Mouse (Mus musculus): ENCODE measurements around the gene Bcas1.

Bcas1 gene

GRCm38 (mm10) chr2:170418748-170419147 is 8.9 kb downstream of the Bcas1 start:
- DNase-seq (ENCODE audit: low read depth, low spot score) = peak; percentile 77

DNA sequence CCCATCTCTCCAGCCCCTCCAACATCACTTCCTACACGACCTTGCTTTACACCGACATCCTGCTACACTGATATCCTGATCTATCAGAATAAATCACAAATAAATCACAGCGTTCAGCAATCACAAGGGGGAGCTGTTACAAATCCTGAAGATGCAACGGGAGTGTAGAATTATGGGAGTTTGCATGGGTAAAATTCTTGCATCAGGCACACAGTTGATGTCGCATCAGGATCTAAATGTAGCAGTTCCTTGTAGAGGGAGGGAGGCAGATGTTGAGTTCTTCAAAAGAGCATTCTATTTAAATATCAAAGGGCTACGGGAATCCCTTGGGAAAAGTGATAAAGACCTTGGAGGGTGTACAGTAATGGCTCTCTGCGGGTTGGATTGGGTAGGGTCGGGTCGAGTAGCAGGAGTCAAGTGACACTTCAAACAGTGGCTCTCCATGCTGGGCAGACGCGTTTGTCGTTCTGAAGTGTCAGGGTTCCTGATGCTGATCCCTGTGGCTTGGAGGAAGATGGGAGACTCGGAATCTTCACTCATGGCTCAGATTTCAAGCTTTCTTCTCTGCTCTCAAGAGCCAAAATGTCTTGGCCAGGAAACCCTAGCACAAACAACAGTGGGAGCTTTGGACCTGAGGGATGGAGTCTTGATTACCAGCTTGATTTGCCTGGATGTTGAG is 16.0 kb downstream of the Bcas1 start:
- DNase-seq (ENCODE audit: low read depth, low spot score) = peak; percentile 92

- DNase-seq (ENCODE audit: low read depth, low spot score) = no peak
These were observed 16.8 kb downstream of the Bcas1 start for GRCm38 (mm10) chr2:170410677-170411489.

DNA sequence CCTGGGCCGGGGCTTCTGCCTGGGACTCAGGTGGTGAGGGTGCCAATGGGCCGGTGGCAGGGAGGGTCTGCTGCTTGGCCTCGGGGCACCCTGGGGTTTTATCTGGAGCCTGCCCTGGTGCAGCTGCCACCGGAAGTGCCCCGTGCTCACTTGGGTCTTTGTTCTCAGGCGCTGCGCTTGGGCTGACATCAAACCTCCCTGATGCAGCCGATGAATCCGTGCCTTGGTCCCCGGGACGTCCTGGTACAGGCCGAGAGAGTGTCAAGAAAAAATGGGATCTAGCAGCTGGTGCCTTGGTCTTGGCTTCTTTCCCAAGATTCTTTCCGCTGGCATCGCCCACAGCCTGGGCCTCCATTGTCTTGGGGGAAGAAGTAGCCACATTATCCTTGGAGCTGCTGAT is 21.2 kb downstream of the Bcas1 start:
- no peak for DNase-seq (ENCODE audit: low read depth, low spot score)

GRCm38 (mm10) chr2:170404781-170405573 is 22.7 kb downstream of the Bcas1 start:
- no peak for DNase-seq (ENCODE audit: low read depth, low spot score)

DNA sequence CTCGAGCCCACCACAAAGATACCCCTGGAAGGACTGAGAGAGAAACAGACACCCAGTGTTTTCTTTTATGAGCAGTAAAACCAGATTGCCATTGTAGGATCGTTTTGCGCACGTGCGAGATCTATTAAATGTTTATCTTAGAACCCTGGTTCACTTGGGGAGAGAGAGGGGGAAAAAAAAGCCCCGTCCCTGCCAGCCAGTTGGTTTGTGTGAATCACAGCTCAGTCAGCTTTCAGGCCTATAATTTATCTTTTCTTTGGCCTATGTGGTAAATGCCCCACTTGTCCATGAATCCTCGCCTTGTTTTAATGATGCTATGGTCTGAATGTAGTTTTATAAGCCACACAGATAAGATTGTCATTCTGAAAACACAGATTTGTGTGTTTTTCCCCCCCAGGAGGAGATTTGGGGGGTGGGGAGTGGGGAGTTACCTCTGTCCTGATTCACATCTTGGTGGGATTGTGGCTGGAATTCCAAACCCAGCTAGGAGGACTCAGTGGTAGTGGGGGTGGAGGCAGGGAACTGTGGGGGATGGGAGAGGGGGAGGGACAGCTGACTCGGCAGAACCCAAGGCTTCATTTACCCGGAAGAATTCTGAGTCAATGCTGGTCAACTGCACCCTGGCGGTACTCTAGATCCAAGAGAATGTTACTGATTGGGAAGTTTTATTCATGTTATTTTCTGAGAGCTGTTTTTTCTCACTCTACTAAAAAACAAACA is 23.8 kb downstream of the Bcas1 start:
- DNase-seq (ENCODE audit: low read depth, low spot score) = peak; percentile 56

DNA sequence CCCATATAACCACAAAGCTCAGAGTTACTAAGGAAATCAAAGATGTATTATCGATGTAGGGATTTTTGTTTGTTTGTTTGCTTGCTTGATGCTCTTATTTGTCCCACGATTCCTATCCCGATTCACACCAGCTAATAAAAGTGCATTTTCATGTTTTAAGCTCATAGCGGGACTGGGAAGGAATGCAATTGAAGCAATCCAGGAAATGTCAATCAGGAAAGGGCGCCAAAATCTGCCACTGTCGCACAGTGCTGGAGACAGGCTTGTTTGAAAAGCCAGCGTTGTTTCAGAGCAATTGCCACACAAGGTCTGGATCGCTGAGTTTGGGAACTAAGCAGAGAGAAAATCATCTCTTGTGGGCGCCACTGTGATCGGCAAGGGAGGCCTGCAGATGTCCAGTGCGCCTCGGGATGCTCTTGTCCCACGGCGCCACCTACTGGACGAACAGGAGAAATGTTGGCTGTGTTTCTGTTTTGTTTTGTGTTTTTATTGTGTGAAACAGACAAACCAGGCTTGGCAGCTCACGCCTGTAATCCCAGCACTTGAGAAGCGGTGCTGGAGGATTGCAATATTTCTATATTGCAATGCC is 26.3 kb downstream of the Bcas1 start:
- DNase-seq (ENCODE audit: low read depth, low spot score) = peak; percentile 82

GRCm38 (mm10) chr2:170400666-170401065 is 27.0 kb downstream of the Bcas1 start:
- DNase-seq (ENCODE audit: low read depth, low spot score) = peak; percentile 33

GRCm38 (mm10) chr2:170391994-170392393 is 35.7 kb downstream of the Bcas1 start:
- no peak for DNase-seq (ENCODE audit: low read depth, low spot score)

- no peak for DNase-seq (ENCODE audit: low read depth, low spot score)
These were observed 39.3 kb downstream of the Bcas1 start for GRCm38 (mm10) chr2:170388320-170388719.

GRCm38 (mm10) chr2:170385556-170385955 is 42.1 kb downstream of the Bcas1 start:
- DNase-seq (ENCODE audit: low read depth, low spot score) = no peak

DNA sequence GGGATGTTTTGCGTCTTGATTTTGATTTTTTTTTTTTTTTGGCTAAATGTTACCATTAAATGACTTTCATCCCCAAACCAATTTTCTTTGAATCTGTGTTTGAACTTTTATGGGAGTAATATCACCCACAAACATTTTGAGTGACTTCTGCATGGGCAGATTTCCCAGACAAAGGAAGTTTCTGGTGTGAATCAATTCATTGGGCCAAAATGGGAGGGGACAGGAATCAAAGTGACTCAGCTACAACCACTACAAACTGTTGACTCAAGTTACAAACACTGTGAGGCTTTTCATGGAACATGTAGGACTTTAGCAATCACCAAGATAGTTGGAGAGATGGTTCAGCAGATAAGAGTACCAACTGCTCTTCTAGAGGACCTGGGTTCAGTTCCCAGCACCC is 42.9 kb downstream of the Bcas1 start:
- DNase-seq (ENCODE audit: low read depth, low spot score) = no peak

GRCm38 (mm10) chr2:170373391-170373790 is 54.3 kb downstream of the Bcas1 start:
- no peak for DNase-seq (ENCODE audit: low read depth, low spot score)

DNA sequence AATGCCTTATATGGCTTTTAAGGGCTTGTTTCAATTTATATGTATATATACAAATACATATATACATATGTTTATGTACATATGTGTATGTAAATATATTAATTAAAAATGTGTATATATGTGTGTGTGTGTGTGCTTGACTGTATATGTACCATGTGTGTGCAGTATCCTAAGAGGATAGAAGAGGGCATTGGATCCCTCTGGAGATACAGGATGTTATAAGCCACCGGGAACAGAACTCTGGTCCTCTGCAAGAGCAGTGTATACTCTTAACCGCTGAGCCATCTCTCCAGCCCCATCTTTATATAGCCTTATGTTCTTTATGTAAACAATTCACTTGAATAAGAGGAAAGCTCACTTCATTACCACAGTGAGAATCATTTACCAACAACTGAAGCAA is 62.0 kb downstream of the Bcas1 start:
- DNase-seq (ENCODE audit: low read depth, low spot score) = no peak

GRCm38 (mm10) chr2:170365271-170365670 is 62.4 kb downstream of the Bcas1 start:
- no peak for DNase-seq (ENCODE audit: low read depth, low spot score)

DNA sequence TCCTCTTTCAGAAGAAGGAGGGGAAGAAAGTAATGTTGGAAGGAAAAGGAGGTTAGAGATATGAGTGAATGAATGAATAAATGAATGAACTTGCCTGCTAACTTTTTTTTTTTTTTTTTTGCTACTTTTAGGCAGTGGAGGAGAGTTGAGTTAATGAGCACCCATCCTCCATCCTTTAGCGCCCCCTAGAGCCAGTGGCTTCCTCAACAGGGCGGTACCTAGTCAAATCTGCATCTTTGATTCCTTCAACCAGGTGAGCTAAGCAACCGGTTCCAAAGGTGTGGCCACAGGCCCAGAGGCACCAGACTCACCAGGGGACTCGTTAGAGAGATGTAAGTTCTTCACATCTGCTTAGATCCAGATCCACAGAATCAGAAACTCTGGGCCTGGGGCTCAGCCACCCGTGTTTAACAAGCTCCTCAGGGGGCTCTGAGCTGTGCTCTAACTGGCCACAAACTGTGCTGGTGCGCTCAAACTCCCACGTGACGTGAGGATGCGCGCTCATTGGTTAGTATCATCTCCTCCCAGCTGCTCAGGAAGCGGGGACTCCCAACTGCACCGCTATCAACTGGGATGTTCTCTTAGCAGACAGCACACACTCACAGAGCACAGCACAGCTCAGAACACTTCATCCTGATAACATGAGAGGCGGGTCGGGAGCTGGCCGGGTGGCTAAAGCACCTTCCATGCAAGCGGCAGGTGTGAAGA is 70.8 kb downstream of the Bcas1 start:
- peak; percentile 93 for DNase-seq (ENCODE audit: low read depth, low spot score)

DNA sequence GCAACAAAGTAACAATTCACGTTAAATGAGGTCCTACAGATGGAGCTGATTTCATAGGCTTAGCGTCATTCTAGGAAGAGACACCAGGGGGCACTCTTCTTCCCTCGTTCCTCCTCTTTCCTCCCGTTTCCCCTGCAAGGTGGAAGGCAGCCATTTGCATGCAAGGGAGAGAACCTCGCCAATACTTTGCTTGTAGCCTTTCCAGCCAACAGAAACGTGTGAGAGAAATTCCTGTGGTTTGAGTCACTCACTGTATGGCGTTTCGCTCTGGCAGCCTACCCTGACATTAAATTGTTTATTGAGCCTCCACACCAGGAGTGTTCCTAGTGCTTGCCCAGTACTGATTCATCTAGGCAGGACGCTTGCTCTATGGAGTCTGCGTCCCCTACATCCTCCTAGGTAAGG is 72.7 kb downstream of the Bcas1 start:
- peak; percentile 89 for DNase-seq (ENCODE audit: low read depth, low spot score)

DNA sequence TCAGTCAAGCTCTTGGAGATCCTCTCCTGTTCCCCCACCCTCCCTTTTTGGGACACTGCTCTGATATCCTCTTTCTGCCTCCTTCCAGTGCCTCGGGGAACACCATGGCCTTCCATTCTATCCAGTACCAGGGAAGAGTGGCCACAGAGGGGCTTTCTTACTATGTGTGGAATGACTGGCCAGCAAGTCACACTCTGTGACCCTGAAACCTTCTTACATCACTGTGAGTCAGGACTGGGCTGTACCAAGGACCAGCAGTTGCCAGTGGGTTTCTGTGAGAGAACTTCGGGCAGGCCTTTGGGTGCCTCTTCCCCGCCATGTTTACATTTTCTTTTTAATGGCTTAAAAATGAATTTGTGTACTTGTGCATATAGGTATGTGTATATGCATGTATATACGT is 75.4 kb downstream of the Bcas1 start:
- no peak for DNase-seq (ENCODE audit: low read depth, low spot score)

GRCm38 (mm10) chr2:170351847-170352246 is 75.8 kb downstream of the Bcas1 start:
- no peak for DNase-seq (ENCODE audit: low read depth, low spot score)

- peak; percentile 76 for DNase-seq (ENCODE audit: low read depth, low spot score)
These were observed 77.9 kb downstream of the Bcas1 start for GRCm38 (mm10) chr2:170349784-170350183.

DNA sequence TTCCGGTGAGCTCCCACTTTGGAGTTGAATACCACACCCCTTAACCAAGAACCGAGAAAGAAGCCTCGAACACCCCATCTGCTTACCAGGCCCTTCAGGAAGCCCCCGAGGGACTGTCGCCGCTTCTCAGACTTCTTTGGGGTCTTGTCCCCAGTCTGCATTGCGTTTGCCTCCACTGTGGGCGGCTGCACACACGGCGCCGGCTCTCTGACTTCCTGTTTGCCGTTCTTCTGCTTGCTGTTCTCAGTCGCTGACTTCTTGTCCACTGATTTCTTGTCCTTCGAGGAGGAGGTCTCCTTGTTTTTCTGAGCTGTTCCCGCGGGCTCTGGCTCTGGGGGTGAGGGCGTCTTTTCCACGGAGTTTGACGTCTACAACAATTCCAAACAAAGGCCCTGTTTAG is 78.5 kb downstream of the Bcas1 start:
- DNase-seq (ENCODE audit: low read depth, low spot score) = no peak

Data from ZHBTc4 (cell line).